Mouse (Mus musculus): Measurements from ENCODE around the gene Eral1.

GRCm38 (mm10) chr11:78100746-78101145 lies 20.6 kb upstream of the Eral1 start:
- TF ChIP-seq CTCF (IDR thresholded peaks at IDR 0.05; ENCODE audit: insufficient read depth, low read depth, low read length) (no peak), POLR2A (IDR thresholded peaks at IDR 0.05; ENCODE audit: insufficient read depth, low read depth, low read length) (no peak)

Measured in olfactory bulb, adult 2 months (tissue).